Mouse (Mus musculus) neural tube, embryonic 14.5 days (tissue): ENCODE data around the gene Nfatc2. TPM values are rescaled to one million over a fixed set of nuclear protein-coding genes. Genes with fewer than 3 reads are reported as not detected.

Experiments used
- ATAC-seq: fragments of 200-750 bp; cut with Nextera tagmentation; 2 replicates; pipeline ENCODE4 v1.8.0; 2017; ENCODE audit warnings: low read depth, mild to moderate bottlenecking, moderate TSS enrichment, moderate library complexity
- H3K27ac ChIP-seq: fragments of 300-500 bp; sonication (generic); 2 replicates; pipeline ENCODE4 v1.5.1; 2014; ENCODE audit warnings: low read depth, mild to moderate bottlenecking, control low read depth, low read length, moderate library complexity, mixed read lengths
- H3K27me3 ChIP-seq: fragments of 300-500 bp; sonication (generic); 2 replicates; pipeline ENCODE4 v1.6.1; 2014; ENCODE audit warnings: low read length; ENCODE audit not compliant: control insufficient read depth, insufficient read depth
- H3K36me3 ChIP-seq: fragments of 300-500 bp; sonication (generic); 2 replicates; pipeline ENCODE4 v1.6.1; 2014; ENCODE audit warnings: low read length, mixed read lengths; ENCODE audit not compliant: control insufficient read depth, insufficient read depth
- H3K4me1 ChIP-seq: fragments of 300-500 bp; sonication (generic); 2 replicates; pipeline ENCODE4 v1.6.1; 2014; ENCODE audit warnings: low read length; ENCODE audit not compliant: control insufficient read depth, insufficient read depth
- H3K4me2 ChIP-seq: fragments of 300-500 bp; sonication (generic); 2 replicates; pipeline ENCODE4 v1.6.1; 2014; ENCODE audit warnings: mild to moderate bottlenecking, low read depth, low read length, control low read depth
- H3K4me3 ChIP-seq: fragments of 300-500 bp; sonication (generic); 2 replicates; pipeline ENCODE4 v1.5.1; 2014; ENCODE audit warnings: low read depth, low read length, control low read depth, mixed read lengths
- H3K9ac ChIP-seq: fragments of 300-500 bp; sonication (generic); replicated peaks from 2 replicates; pipeline ENCODE4 v1.6.1; 2014; ENCODE audit warnings: low read depth, mild to moderate bottlenecking, control low read depth, low read length, mixed read lengths
- H3K9me3 ChIP-seq: fragments of 300-500 bp; sonication (generic); 2 replicates; pipeline ENCODE4 v1.6.1; 2016; ENCODE audit warnings: low read length; ENCODE audit not compliant: control insufficient read depth
- WGBS: fragments of 180-500 bp; shearing (Covaris S2); extraction: QIAGEN DNeasy Blood & Tissue Kit; methylation state at CpG from one replicate; pipeline ENCODE4 v1.1.7; 2014; 5-methylcytosine and 5-hydroxymethylcytosine counted together
- polyA plus RNA-seq: library from polyadenylated mRNA; unstranded; fragments of >200 nt; fragmentation: Nextera tagmentation; extraction: Ambion mirVana; gene quantifications from 2 replicates; pipeline ENCODE4 v1.2.1, GENCODE M21; 2014

Gene Nfatc2
- polyA plus RNA-seq, 1 experiment from 2014 or later, result 4.0 TPM

- Histone ChIP-seq H3K27ac (no peak overlapping the region), H3K4me2 (no peak overlapping the region), H3K4me3 (no peak overlapping the region), H3K9me3 (no peaks in the 10 kb centered on the region), H3K4me1 (0 out of 2 replicates have a peak, but pooled peaks cover under 1% of the 10 kb centered on the region), H3K9ac (no peak overlapping the region), H3K36me3 (no peaks in the 10 kb centered on the region), H3K27me3 (no peaks in the 10 kb centered on the region)
- 55% methylated on average over 7 of the region's 7 CpGs for WGBS
- no peak for ATAC-seq
Measured at GRCm38 (mm10) chr2:168478431-168478830, 123.0 kb downstream of the Nfatc2 start.

- 53% methylated on average over 9 of the region's 9 CpGs for WGBS
- Histone ChIP-seq H3K9me3 (no peaks in the 10 kb centered on the region), H3K36me3 (no peaks in the 10 kb centered on the region), H3K4me2 (no peak overlapping the region), H3K9ac (no peak overlapping the region), H3K27ac (no peak overlapping the region), H3K4me1 (peaks cover 8% of the 10 kb centered on the region; the same call in 1 of the 2 replicates), H3K27me3 (no peaks in the 10 kb centered on the region), H3K4me3 (no peak overlapping the region)
- no peak; the same call in 1 of the 2 replicates for ATAC-seq
Measured at GRCm38 (mm10) chr2:168473496-168473895, 128.0 kb downstream of the Nfatc2 start.

- H3K4me2 ChIP-seq, result peak overlapping the region; percentile 39
- no peaks in the 10 kb centered on the region for H3K9me3 ChIP-seq
- H3K27ac ChIP-seq, result no peak overlapping the region
- H3K4me3 ChIP-seq, result peak overlapping the region; percentile 17; the same call in 1 of the 2 replicates
- peak; percentile 89 for ATAC-seq
- WGBS, result 2% methylated on average over 16 of the region's 16 CpGs
- H3K4me1 ChIP-seq, result peaks cover 8% of the 10 kb centered on the region; the same call in 1 of the 2 replicates
- H3K36me3 ChIP-seq, result no peaks in the 10 kb centered on the region
- H3K9ac ChIP-seq, result 0 out of 2 replicates have a peak overlapping the region, but pooled peaks have one; percentile 11
- H3K27me3 ChIP-seq, result no peaks in the 10 kb centered on the region
Measured at GRCm38 (mm10) chr2:168472899-168473298, 128.6 kb downstream of the Nfatc2 start.

GRCm38 (mm10) chr2:168469032-168469431 is 132.4 kb downstream of the Nfatc2 start:
- Histone ChIP-seq H3K27ac (no peak overlapping the region), H3K9me3 (no peaks in the 10 kb centered on the region), H3K4me3 (no peak overlapping the region), H3K27me3 (no peaks in the 10 kb centered on the region), H3K4me2 (no peak overlapping the region), H3K9ac (no peak overlapping the region), H3K4me1 (peaks cover 8% of the 10 kb centered on the region; the same call in 1 of the 2 replicates), H3K36me3 (no peaks in the 10 kb centered on the region)
- ATAC-seq, result peak; percentile 59
- WGBS, result 13% methylated on average over 4 of the region's 4 CpGs

GRCm38 (mm10) chr2:168467166-168467565 is 134.3 kb downstream of the Nfatc2 start:
- Histone ChIP-seq H3K4me3 (no peak overlapping the region), H3K27ac (no peak overlapping the region), H3K36me3 (no peaks in the 10 kb centered on the region), H3K9me3 (no peaks in the 10 kb centered on the region), H3K9ac (no peak overlapping the region), H3K4me2 (no peak overlapping the region), H3K4me1 (no peaks in the 10 kb centered on the region), H3K27me3 (no peaks in the 10 kb centered on the region)
- no peak for ATAC-seq
- 87% methylated on average over 5 of the region's 5 CpGs for WGBS

- H3K9me3 ChIP-seq, result no peaks in the 10 kb centered on the region
Measured at GRCm38 (mm10) chr2:168466066-168466465, 135.4 kb downstream of the Nfatc2 start.

GRCm38 (mm10) chr2:168465646-168466045 is 135.8 kb downstream of the Nfatc2 start:
- Histone ChIP-seq H3K27me3 (no peaks in the 10 kb centered on the region), H3K9ac (no peak overlapping the region), H3K27ac (no peak overlapping the region), H3K4me2 (no peak overlapping the region), H3K4me1 (no peaks in the 10 kb centered on the region), H3K9me3 (no peaks in the 10 kb centered on the region), H3K4me3 (no peak overlapping the region), H3K36me3 (no peaks in the 10 kb centered on the region)
- no peak for ATAC-seq
- WGBS, result 78% methylated on average over 5 of the region's 5 CpGs

More at GRCm38 (mm10) chr2:168466066-168466465, 135.4 kb downstream of the Nfatc2 start:
- WGBS, result 55% methylated on average over 9 of the region's 9 CpGs
- Histone ChIP-seq H3K4me1 (no peaks in the 10 kb centered on the region), H3K9ac (no peak overlapping the region), H3K36me3 (no peaks in the 10 kb centered on the region), H3K4me2 (no peak overlapping the region), H3K27me3 (no peaks in the 10 kb centered on the region), H3K27ac (no peak overlapping the region), H3K4me3 (no peak overlapping the region)
- ATAC-seq, result no peak

- no peak overlapping the region for H3K4me2 ChIP-seq
- H3K9ac ChIP-seq, result no peak overlapping the region
- no peaks in the 10 kb centered on the region for H3K9me3 ChIP-seq
- H3K36me3 ChIP-seq, result no peaks in the 10 kb centered on the region
- no peak overlapping the region for H3K27ac ChIP-seq
- no peaks in the 10 kb centered on the region for H3K27me3 ChIP-seq
- WGBS, result 82% methylated on average over 9 of the region's 9 CpGs
- H3K4me3 ChIP-seq, result no peak overlapping the region
- ATAC-seq, result no peak
- H3K4me1 ChIP-seq, result no peaks in the 10 kb centered on the region
Measured at GRCm38 (mm10) chr2:168461865-168462264, 139.6 kb downstream of the Nfatc2 start.

GRCm38 (mm10) chr2:168459627-168460026 is 141.8 kb downstream of the Nfatc2 start:
- H3K4me1 ChIP-seq, result no peaks in the 10 kb centered on the region
- no peak for ATAC-seq

More at GRCm38 (mm10) chr2:168459627-168460026, 141.8 kb downstream of the Nfatc2 start:
- no peaks in the 10 kb centered on the region for H3K9me3 ChIP-seq
- 70% methylated on average over 5 of the region's 5 CpGs for WGBS
- no peak overlapping the region for H3K4me2 ChIP-seq
- no peak overlapping the region for H3K9ac ChIP-seq
- no peaks in the 10 kb centered on the region for H3K27me3 ChIP-seq
- no peak overlapping the region for H3K27ac ChIP-seq
- H3K36me3 ChIP-seq, result no peaks in the 10 kb centered on the region
- no peak overlapping the region for H3K4me3 ChIP-seq
